Mouse (Mus musculus): ENCODE data around the gene Arhgap21.

GRCm38 (mm10) chr2:20942434-20943198 lies 26.1 kb downstream of the Arhgap21 start:
- TF ChIP-seq CTCF (IDR thresholded peaks at IDR 0.05; ENCODE audit: low read depth) (no peak), EP300 (IDR thresholded peaks at IDR 0.05; ENCODE audit: low read depth) (no peak)

Data from liver, postnatal 0 days (tissue).